Mouse (Mus musculus) CH12.LX (cell line): ENCODE measurements around the gene Dtd1. TPM values are rescaled to one million over a fixed set of nuclear protein-coding genes. Genes with fewer than 3 reads are reported as not detected.

Experiments used
- DNase-seq: peaks from one replicate; pipeline ENCODE4 v3.0.0-alpha.2; 2013; ENCODE audit errors: extremely low read depth
- H3K27ac ChIP-seq: 2 replicates; pipeline ENCODE4 v1.5.1; 2012; ENCODE audit warnings: low read depth, mild to moderate bottlenecking, control low read depth, moderate library complexity; ENCODE audit not compliant: insufficient read depth
- H3K27me3 ChIP-seq: replicated peaks from 2 replicates; pipeline ENCODE3; 2012; ENCODE audit warnings: inconsistent platforms
- H3K36me3 ChIP-seq, 2 experiments: replicated peaks in 1 of 2; 2 replicates each; pipeline versions ENCODE3 to v1.6.1; 2012; ENCODE audit warnings: inconsistent platforms in 1 of 2, low read length in 1 of 2, mild to moderate bottlenecking in 1 of 2, mixed read lengths in 1 of 2, moderate library complexity in 1 of 2; ENCODE audit not compliant: control insufficient read depth in 1 of 2, insufficient read depth in 1 of 2
- H3K4me1 ChIP-seq, 2 experiments: 2 replicates each; pipeline ENCODE4 v1.6.1; 2012; ENCODE audit warnings: inconsistent platforms in 1 of 2, moderate library complexity in 1 of 2; ENCODE audit not compliant: insufficient read depth in 2 of 2, control insufficient read depth in 1 of 2
- H3K4me2 ChIP-seq: 2 replicates; pipeline ENCODE4 v1.6.1; 2012; ENCODE audit warnings: low read depth, mild to moderate bottlenecking, control low read depth; ENCODE audit not compliant: poor library complexity, insufficient read depth, severe bottlenecking
- H3K4me3 ChIP-seq, 3 experiments: fragments of 150-350 bp in 1 of 3; sonication (generic) in 1 of 3; replicated peaks in 1 of 3; 2 replicates each; pipeline versions ENCODE3 to v1.5.1; 2011 to 2012; ENCODE audit warnings: low read depth in 2 of 3, low read length in 2 of 3, mild to moderate bottlenecking in 2 of 3, moderate library complexity in 2 of 3, control low read depth in 1 of 3, improper control_type of control experiment in 1 of 3, inconsistent platforms in 1 of 3, mixed read lengths in 1 of 3; ENCODE audit not compliant: poor library complexity in 1 of 3
- H3K79me2 ChIP-seq: replicated peaks from 2 replicates; pipeline ENCODE4 v1.6.1; 2012; ENCODE audit warnings: mild to moderate bottlenecking, moderate library complexity; ENCODE audit not compliant: control insufficient read depth, poor library complexity, insufficient read depth, severe bottlenecking; ENCODE audit errors: extremely low read depth
- H3K9ac ChIP-seq: 2 replicates; pipeline ENCODE4 v1.6.1; 2012; ENCODE audit warnings: low read depth, mild to moderate bottlenecking, control low read depth, moderate library complexity; ENCODE audit not compliant: insufficient read depth
- H3K9me3 ChIP-seq: replicated peaks from 2 replicates; pipeline ENCODE3; 2012; ENCODE audit warnings: low read length, inconsistent platforms, mixed read lengths
- CHD1 ChIP-seq: IDR thresholded peaks from 2 replicates; pipeline ENCODE4 v1.6.1; 2012; ENCODE audit warnings: low read depth, low read length, improper control_type of control experiment, inconsistent platforms
- CTCF ChIP-seq, 2 experiments: IDR thresholded peaks in 1 of 2; conservative IDR thresholded peaks in 1 of 2; 2 replicates each; pipeline ENCODE4 v1.5.1; 2011 to 2012; ENCODE audit warnings: low read depth in 2 of 2, low read length in 2 of 2, improper control_type of control experiment in 1 of 2, inconsistent platforms in 1 of 2, mild to moderate bottlenecking in 1 of 2, moderate library complexity in 1 of 2
- E2F4 ChIP-seq: IDR thresholded peaks from 2 replicates; pipeline ENCODE4 v1.6.1; 2011; ENCODE audit warnings: low read depth, low read length, improper control_type of control experiment; ENCODE audit not compliant: insufficient replicate concordance
- EP300 ChIP-seq: IDR thresholded peaks from 2 replicates; pipeline ENCODE4 v1.6.1; 2011; ENCODE audit warnings: low read length, improper control_type of control experiment
- ETS1 ChIP-seq: conservative IDR thresholded peaks from 2 replicates; pipeline ENCODE4 v1.6.1; 2012; ENCODE audit warnings: low read depth, mild to moderate bottlenecking, inconsistent platforms, low read length, improper control_type of control experiment, moderate library complexity
- GABPA ChIP-seq: IDR thresholded peaks from 2 replicates; pipeline ENCODE4 v1.6.1; 2012; ENCODE audit warnings: low read depth, low read length, improper control_type of control experiment, inconsistent platforms; ENCODE audit not compliant: insufficient replicate concordance
- JUND ChIP-seq: conservative IDR thresholded peaks from 2 replicates; pipeline ENCODE4 v1.6.1; 2011; ENCODE audit warnings: low read depth, low read length, improper control_type of control experiment
- KAT2A ChIP-seq: IDR thresholded peaks from 2 replicates; pipeline ENCODE4 v1.6.1; 2012; ENCODE audit warnings: low read length, improper control_type of control experiment, inconsistent platforms; ENCODE audit not compliant: insufficient replicate concordance
- MEF2A ChIP-seq: IDR thresholded peaks from 2 replicates; pipeline ENCODE4 v1.6.1; 2014; ENCODE audit warnings: low read depth, mild to moderate bottlenecking, inconsistent platforms, low read length, improper control_type of control experiment, borderline replicate concordance
- POLR2AphosphoS2 ChIP-seq: IDR thresholded peaks from 2 replicates; pipeline ENCODE4 v1.6.1; 2011; ENCODE audit warnings: low read depth, low read length, improper control_type of control experiment
- RCOR1 ChIP-seq: conservative IDR thresholded peaks from 2 replicates; pipeline ENCODE4 v1.6.1; 2012; ENCODE audit warnings: low read depth, mild to moderate bottlenecking, inconsistent platforms, low read length, improper control_type of control experiment
- SIN3A ChIP-seq: IDR thresholded peaks from 2 replicates; pipeline ENCODE4 v1.6.1; 2012; ENCODE audit warnings: low read length, improper control_type of control experiment, inconsistent platforms
- SMC3 ChIP-seq: IDR thresholded peaks from 2 replicates; pipeline ENCODE4 v1.6.1; 2011; ENCODE audit warnings: low read depth, low read length, improper control_type of control experiment
- TBP ChIP-seq: conservative IDR thresholded peaks from 2 replicates; pipeline ENCODE4 v1.6.1; 2011; ENCODE audit warnings: low read depth, low read length, improper control_type of control experiment
- USF1 ChIP-seq: IDR thresholded peaks from 2 replicates; pipeline ENCODE4 v1.6.1; 2014; ENCODE audit warnings: low read depth, mild to moderate bottlenecking, inconsistent platforms, low read length, improper control_type of control experiment
- USF2 ChIP-seq: conservative IDR thresholded peaks from 2 replicates; pipeline ENCODE4 v1.6.1; 2011; ENCODE audit warnings: low read depth, low read length, improper control_type of control experiment
- ZNF384 ChIP-seq: IDR thresholded peaks from 2 replicates; pipeline ENCODE4 v1.6.1; 2012; ENCODE audit warnings: low read depth, low read length, improper control_type of control experiment, inconsistent platforms
- dilution Hi-C: fragments of 300-500 bp; cut with MboI; formaldehyde crosslinking; loops from 2 replicates; pipeline ENCODE4 v1.14.3; 2020; ENCODE audit warnings: low sequenced_read_pairs; ENCODE audit not compliant: extremely low pct_unique_long_range_greater_than_20kb, extremely low pct_ligation_motif_present
- in situ Hi-C: fragments of 300-500 bp; cut with MboI; formaldehyde crosslinking; loops from 3 replicates; pipeline ENCODE4 v1.14.3; 2019; ENCODE audit warnings: low sequenced_read_pairs, low pct_ligation_motif_present, low pct_unique_long_range_greater_than_20kb, mixed read lengths
- polyA plus RNA-seq: library from polyadenylated mRNA; unstranded; fragments of >175 nt; gene quantifications from 2 replicates; pipeline ENCODE4 v1.2.1, GENCODE M21; 2012; ENCODE audit warnings: low read depth; ENCODE audit not compliant: insufficient read length
- total RNA-seq, 2 experiments: library from RNA; depleted of rRNA; stranded (reverse); fragments of 300-350 nt in 1 of 2; fragments of >200 nt in 1 of 2; gene quantifications; 2 replicates each; pipeline ENCODE4 v1.2.3; 2012 to 2014

Gene Dtd1
- total and polyA plus RNA-seq, 3 experiments: 42.7 to 47.8 (median 43.3) TPM

GRCm38 (mm10) chr2:144755016-144755415, 155.3 kb downstream of the Dtd1 start:
- Histone ChIP-seq H3K79me2 (no peaks in the 10 kb centered on the region), H3K27me3 (no peaks in the 10 kb centered on the region), H3K4me1 (peaks cover 0 to 17% of the 10 kb centered on the region in 2 experiments; a peak in 2 of 4 replicates), H3K27ac (no peak overlapping the region), H3K9me3 (no peaks in the 10 kb centered on the region), H3K4me2 (no peak overlapping the region), H3K4me3 (no peak overlapping the region), H3K9ac (no peak overlapping the region), H3K36me3 (peaks cover 0 to 5% of the 10 kb centered on the region in 2 experiments)
- dilution Hi-C loops (no loop called here), in situ Hi-C loops (no loop called here)
- TF ChIP-seq POLR2AphosphoS2 (no peak), ZNF384 (no peak), GABPA (no peak), USF1 (no peak), CHD1 (no peak), E2F4 (no peak), TBP (no peak), RCOR1 (no peak), SIN3A (no peak), USF2 (no peak), ETS1 (no peak), KAT2A (no peak), EP300 (no peak), SMC3 (no peak), CTCF (conservative IDR thresholded peaks at IDR 0.05 in 1 of 2, IDR thresholded peaks at IDR 0.05 in 1 of 2; ENCODE audit: low read depth in 2 of 2, low read length in 2 of 2) (no peak)
- DNase-seq: no peak

- dilution Hi-C loops: no loop called here
- no peak for TF ChIP-seq MEF2A
- no peak for TF ChIP-seq USF1
- no peak for TF ChIP-seq JUND
- TF ChIP-seq TBP: no peak
- no peak for TF ChIP-seq GABPA
- no peak for TF ChIP-seq POLR2AphosphoS2
- TF ChIP-seq CHD1: no peak
- no peak for TF ChIP-seq USF2
- no peak for DNase-seq
Measured at GRCm38 (mm10) chr2:144760666-144761065, 161.0 kb downstream of the Dtd1 start.

More at GRCm38 (mm10) chr2:144760666-144761065, 161.0 kb downstream of the Dtd1 start:
- in situ Hi-C loops: no loop called here
- H3K4me1 ChIP-seq: peaks cover 0 to 8% of the 10 kb centered on the region in 2 experiments; a peak in 2 of 4 replicates
- H3K9ac ChIP-seq: no peak overlapping the region
- no peak overlapping the region for H3K4me3 ChIP-seq
- H3K27ac ChIP-seq: no peak overlapping the region
- no peaks in the 10 kb centered on the region for H3K9me3 ChIP-seq
- H3K27me3 ChIP-seq: no peaks in the 10 kb centered on the region
- H3K79me2 ChIP-seq: no peaks in the 10 kb centered on the region
- no peak overlapping the region for H3K4me2 ChIP-seq
- H3K36me3 ChIP-seq: peaks cover 0 to 3% of the 10 kb centered on the region in 2 experiments
